Mouse (Mus musculus) retina, postnatal 1 day (tissue): Measurements from ENCODE around the gene Gm14226.
"Not testable (repeated sequence)": the region's sequence is repeated elsewhere in the genome, so short reads cannot be mapped to it uniquely, and the experiment has no call there.

Experiments
- DNase-seq: peaks from one replicate; pipeline ENCODE4 v3.0.0-alpha.2; 2012

Gene Gm14226

GRCm38 (mm10) chr2:155050108-155050503 lies 32.0 kb downstream of the Gm14226 start:
- no peak for DNase-seq

GRCm38 (mm10) chr2:155050504-155051236 lies 32.6 kb downstream of the Gm14226 start:
- DNase-seq, result peak; percentile 97

GRCm38 (mm10) chr2:155051622-155052351 lies 33.7 kb downstream of the Gm14226 start:
- no peak for DNase-seq

GRCm38 (mm10) chr2:155052681-155053080 lies 34.6 kb downstream of the Gm14226 start:
- no peak for DNase-seq

- DNase-seq, result not testable (repeated sequence)
Measured at GRCm38 (mm10) chr2:155053512-155053911, 35.4 kb downstream of the Gm14226 start.

- no peak for DNase-seq
Measured at GRCm38 (mm10) chr2:155054672-155055071, 36.6 kb downstream of the Gm14226 start.

- no peak for DNase-seq
Measured at GRCm38 (mm10) chr2:155056076-155056578, 38.1 kb downstream of the Gm14226 start.

GRCm38 (mm10) chr2:155057361-155057760 lies 39.3 kb downstream of the Gm14226 start:
- DNase-seq, result no peak

- DNase-seq, result no peak
Measured at GRCm38 (mm10) chr2:155071027-155071426, 53.0 kb downstream of the Gm14226 start.

- no peak for DNase-seq
Measured at GRCm38 (mm10) chr2:155072353-155073145, 54.5 kb downstream of the Gm14226 start.

- no peak for DNase-seq
Measured at GRCm38 (mm10) chr2:155073347-155073746, 55.3 kb downstream of the Gm14226 start.

- DNase-seq, result peak; percentile 95
Measured at GRCm38 (mm10) chr2:155073978-155074765, 56.1 kb downstream of the Gm14226 start, which contains the start of gene Ahcy. TSS of gene Ahcy (minus strand) at chr2:155074497.

GRCm38 (mm10) chr2:155074766-155075330 lies 56.8 kb downstream of the Gm14226 start:
- DNase-seq, result no peak

GRCm38 (mm10) chr2:155075649-155076048 lies 57.6 kb downstream of the Gm14226 start:
- no peak for DNase-seq
